Mouse (Mus musculus) neural tube, embryonic 11.5 days (tissue): ENCODE data around the gene Dhrs9. TPM values are rescaled to one million over a fixed set of nuclear protein-coding genes. Genes with fewer than 3 reads are reported as not detected.
A peak's percentile ranks its signal among the peaks of the same experiment; 100 is the strongest.

Source experiments
- ATAC-seq: fragments of 200-750 bp; cut with Nextera tagmentation; 2 replicates; pipeline ENCODE4 v1.8.0; 2017; ENCODE audit warnings: moderate number of reproducible peaks, mild to moderate bottlenecking, moderate TSS enrichment, moderate library complexity; ENCODE audit not compliant: insufficient read depth, low FRiP score, low TSS enrichment
- DNase-seq: peaks from one replicate; pipeline ENCODE4 v3.0.0-alpha.2; 2015; ENCODE audit warnings: low spot score
- H3K27ac ChIP-seq: fragments of 300-500 bp; sonication (generic); 2 replicates; pipeline ENCODE4 v1.5.1; 2014; ENCODE audit warnings: low read depth, mild to moderate bottlenecking, low read length
- H3K27me3 ChIP-seq: fragments of 300-500 bp; sonication (generic); 2 replicates; pipeline ENCODE4 v1.6.1; 2014; ENCODE audit warnings: mild to moderate bottlenecking, low read length, mixed read lengths; ENCODE audit not compliant: control insufficient read depth, insufficient read depth
- H3K36me3 ChIP-seq: fragments of 300-500 bp; sonication (generic); 2 replicates; pipeline ENCODE4 v1.6.1; 2014; ENCODE audit warnings: mild to moderate bottlenecking, low read length, moderate library complexity, mixed read lengths; ENCODE audit not compliant: control insufficient read depth, insufficient read depth
- H3K4me1 ChIP-seq: fragments of 300-500 bp; sonication (generic); 2 replicates; pipeline ENCODE4 v1.6.1; 2014; ENCODE audit warnings: low read length, mixed read lengths; ENCODE audit not compliant: control insufficient read depth, insufficient read depth
- H3K4me2 ChIP-seq: fragments of 300-500 bp; sonication (generic); 2 replicates; pipeline ENCODE4 v1.6.1; 2014; ENCODE audit warnings: low read depth, mild to moderate bottlenecking, moderate library complexity
- H3K4me3 ChIP-seq: fragments of 300-500 bp; sonication (generic); 2 replicates; pipeline ENCODE4 v1.5.1; 2014; ENCODE audit warnings: low read depth, low read length
- H3K9ac ChIP-seq: fragments of 300-500 bp; sonication (generic); 2 replicates; pipeline ENCODE4 v1.6.1; 2014; ENCODE audit warnings: mild to moderate bottlenecking, low read length
- H3K9me3 ChIP-seq: fragments of 300-500 bp; sonication (generic); 2 replicates; pipeline ENCODE4 v1.6.1; 2016; ENCODE audit warnings: low read length; ENCODE audit not compliant: control insufficient read depth
- WGBS: fragments of 180-500 bp; shearing (Covaris S2); extraction: QIAGEN DNeasy Blood & Tissue Kit; methylation state at CpG from one replicate; pipeline ENCODE4 v1.1.7; 2014; 5-methylcytosine and 5-hydroxymethylcytosine counted together
- polyA plus RNA-seq: library from polyadenylated mRNA; unstranded; fragments of >200 nt; fragmentation: Nextera tagmentation; extraction: Ambion mirVana; gene quantifications from 2 replicates; pipeline ENCODE4 v1.2.1, GENCODE M21; 2014

Gene Dhrs9
- polyA plus RNA-seq, 1 experiment from 2014 or later = not detected

GRCm38 (mm10) chr2:69381740-69382139, 1.5 kb downstream of the Dhrs9 start:
- Histone ChIP-seq H3K4me3 (no peak overlapping the region), H3K27me3 (no peaks in the 10 kb centered on the region), H3K4me1 (no peaks in the 10 kb centered on the region), H3K27ac (no peak overlapping the region), H3K36me3 (no peaks in the 10 kb centered on the region), H3K9me3 (no peaks in the 10 kb centered on the region), H3K9ac (no peak overlapping the region), H3K4me2 (no peak overlapping the region)
- WGBS = 48% methylated on average over 8 of the region's 8 CpGs
- DNase-seq = peak; percentile 14
- ATAC-seq = no peak

DNA sequence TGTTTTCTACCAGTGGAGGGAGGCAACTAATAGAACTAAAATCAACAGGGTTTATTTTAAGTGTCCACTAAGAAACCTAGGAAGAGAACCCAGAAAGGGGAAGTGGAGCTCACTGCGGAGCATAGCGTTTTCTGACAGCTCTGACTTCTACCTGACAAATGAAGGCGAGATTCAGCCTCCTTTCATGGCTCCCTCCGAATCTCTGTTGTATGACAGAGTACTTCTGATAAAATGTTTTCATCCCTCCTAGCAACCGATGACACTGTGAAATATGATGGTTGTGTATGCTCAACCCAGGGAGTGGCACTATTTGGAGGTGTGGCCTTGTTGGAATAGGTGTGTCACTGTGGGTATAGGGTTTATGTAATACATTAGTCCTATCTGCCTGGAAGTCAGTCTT, 2.6 kb downstream of the Dhrs9 start:
- Histone ChIP-seq H3K27ac (no peak overlapping the region), H3K4me3 (no peak overlapping the region), H3K27me3 (no peaks in the 10 kb centered on the region), H3K4me1 (no peaks in the 10 kb centered on the region), H3K4me2 (no peak overlapping the region), H3K9me3 (no peaks in the 10 kb centered on the region), H3K9ac (no peak overlapping the region), H3K36me3 (no peaks in the 10 kb centered on the region)
- ATAC-seq (no peak), DNase-seq (no peak)
- WGBS = 87% methylated on average over 5 of the region's 5 CpGs

GRCm38 (mm10) chr2:69386118-69386871, 6.0 kb downstream of the Dhrs9 start:
- DNase-seq (no peak), ATAC-seq (no peak)
- no peaks in the 10 kb centered on the region for H3K9me3 ChIP-seq
- no peak overlapping the region for H3K4me3 ChIP-seq
- H3K4me1 ChIP-seq = no peaks in the 10 kb centered on the region
- H3K27ac ChIP-seq = no peak overlapping the region
- WGBS = 80% methylated on average over 3 of the region's 3 CpGs
- H3K9ac ChIP-seq = no peak overlapping the region
- H3K36me3 ChIP-seq = no peaks in the 10 kb centered on the region
- no peaks in the 10 kb centered on the region for H3K27me3 ChIP-seq
- H3K4me2 ChIP-seq = no peak overlapping the region

DNA sequence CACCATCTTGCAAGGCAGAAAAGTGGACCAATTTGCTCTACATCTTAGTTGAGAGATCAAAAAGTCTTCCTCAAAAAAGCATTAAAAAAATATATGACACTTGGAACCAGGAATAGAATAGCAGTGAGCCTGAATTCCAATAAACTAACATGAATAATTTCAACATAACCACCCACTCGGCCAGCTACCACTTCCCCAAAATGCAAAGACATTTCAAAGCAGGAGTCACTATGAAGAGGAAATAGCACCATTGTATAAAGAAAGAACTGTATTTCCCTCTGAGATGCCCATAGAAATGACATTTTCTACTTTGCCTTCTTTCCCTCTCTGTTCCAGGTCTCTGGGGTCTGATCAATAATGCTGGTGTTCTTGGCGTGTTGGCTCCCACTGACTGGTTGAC, 13.7 kb downstream of the Dhrs9 start:
- no peak overlapping the region for H3K4me3 ChIP-seq
- no peaks in the 10 kb centered on the region for H3K4me1 ChIP-seq
- H3K9me3 ChIP-seq = no peaks in the 10 kb centered on the region
- no peak for ATAC-seq
- DNase-seq = no peak
- WGBS = 88% methylated on average over 2 of the region's 2 CpGs
- no peak overlapping the region for H3K4me2 ChIP-seq
- H3K27me3 ChIP-seq = no peaks in the 10 kb centered on the region
- no peak overlapping the region for H3K9ac ChIP-seq
- H3K27ac ChIP-seq = no peak overlapping the region
- H3K36me3 ChIP-seq = no peaks in the 10 kb centered on the region

DNA sequence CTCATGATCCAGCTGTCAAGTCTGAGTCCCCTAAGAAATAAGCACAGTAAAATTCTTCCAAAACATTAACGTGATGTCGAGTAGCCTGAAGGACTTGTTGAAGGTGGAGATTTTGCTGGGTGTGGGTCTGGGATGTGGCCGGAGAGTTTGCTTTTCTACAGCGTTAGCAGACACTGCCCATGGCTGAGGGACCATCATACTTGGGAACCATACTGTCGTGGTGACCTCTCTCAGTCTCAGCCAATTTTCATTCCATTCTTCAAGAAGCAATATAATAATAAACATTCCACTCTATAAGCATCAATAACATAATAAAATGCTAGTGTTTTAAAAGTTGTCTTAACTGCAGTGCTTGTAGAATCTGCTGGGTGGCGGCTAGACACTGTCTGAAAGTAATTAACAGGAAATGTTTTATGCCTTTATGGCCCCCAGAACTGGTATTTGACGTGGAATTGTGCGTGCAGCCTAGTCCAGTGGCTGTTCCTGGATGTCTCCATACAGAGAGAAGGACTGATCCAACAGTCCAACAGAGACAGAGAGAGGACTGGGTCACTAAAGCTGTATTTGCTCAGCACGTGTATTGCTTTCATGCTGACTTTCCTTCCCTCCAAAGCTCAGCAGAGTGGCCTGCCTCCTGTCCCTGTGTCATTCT, 15.5 kb downstream of the Dhrs9 start:
- no peaks in the 10 kb centered on the region for H3K27me3 ChIP-seq
- H3K4me2 ChIP-seq = no peak overlapping the region
- H3K36me3 ChIP-seq = no peaks in the 10 kb centered on the region
- 42% methylated on average over 9 of the region's 9 CpGs for WGBS
- no peak overlapping the region for H3K9ac ChIP-seq
- DNase-seq (no peak), ATAC-seq (no peak)
- H3K27ac ChIP-seq = no peak overlapping the region
- H3K4me1 ChIP-seq = no peaks in the 10 kb centered on the region
- H3K9me3 ChIP-seq = no peaks in the 10 kb centered on the region
- no peak overlapping the region for H3K4me3 ChIP-seq

DNA sequence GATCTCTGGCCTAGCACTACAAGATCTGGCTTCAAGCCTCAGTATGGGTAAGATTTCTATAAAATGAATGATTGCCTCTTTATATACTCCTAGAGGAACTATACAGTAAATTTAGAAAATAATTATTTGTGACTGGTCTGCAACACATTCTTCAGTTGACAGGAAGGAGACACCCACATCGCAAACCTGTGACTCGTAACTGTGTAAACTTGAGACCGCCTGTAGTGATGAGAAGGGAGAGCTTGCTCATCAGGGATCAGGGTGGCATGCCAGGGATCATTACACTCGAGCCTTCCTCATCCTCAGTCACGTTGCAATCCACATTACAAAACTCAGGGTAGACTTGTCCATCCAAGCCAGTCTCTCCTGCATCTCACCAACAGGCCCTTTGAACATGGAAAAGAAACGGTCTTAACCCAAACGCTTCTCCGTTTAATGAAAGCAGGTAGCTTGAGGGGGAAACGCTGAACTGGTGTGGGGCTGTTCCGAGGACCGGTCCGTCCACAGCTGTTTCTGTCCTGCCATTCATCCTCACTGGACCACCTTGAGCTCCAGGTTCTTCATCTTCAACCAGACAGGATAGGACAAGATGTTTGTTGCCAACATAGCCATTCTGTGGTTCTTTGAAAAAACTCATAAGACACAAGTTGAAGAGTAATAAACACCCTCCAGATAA, 16.7 kb downstream of the Dhrs9 start:
- Histone ChIP-seq H3K4me2 (no peak overlapping the region), H3K9ac (no peak overlapping the region), H3K27me3 (no peaks in the 10 kb centered on the region), H3K27ac (no peak overlapping the region), H3K4me1 (no peaks in the 10 kb centered on the region), H3K9me3 (no peaks in the 10 kb centered on the region), H3K36me3 (no peaks in the 10 kb centered on the region), H3K4me3 (no peak overlapping the region)
- no peak for DNase-seq
- WGBS = 86% methylated on average over 12 of the region's 12 CpGs
- no peak for ATAC-seq

DNA sequence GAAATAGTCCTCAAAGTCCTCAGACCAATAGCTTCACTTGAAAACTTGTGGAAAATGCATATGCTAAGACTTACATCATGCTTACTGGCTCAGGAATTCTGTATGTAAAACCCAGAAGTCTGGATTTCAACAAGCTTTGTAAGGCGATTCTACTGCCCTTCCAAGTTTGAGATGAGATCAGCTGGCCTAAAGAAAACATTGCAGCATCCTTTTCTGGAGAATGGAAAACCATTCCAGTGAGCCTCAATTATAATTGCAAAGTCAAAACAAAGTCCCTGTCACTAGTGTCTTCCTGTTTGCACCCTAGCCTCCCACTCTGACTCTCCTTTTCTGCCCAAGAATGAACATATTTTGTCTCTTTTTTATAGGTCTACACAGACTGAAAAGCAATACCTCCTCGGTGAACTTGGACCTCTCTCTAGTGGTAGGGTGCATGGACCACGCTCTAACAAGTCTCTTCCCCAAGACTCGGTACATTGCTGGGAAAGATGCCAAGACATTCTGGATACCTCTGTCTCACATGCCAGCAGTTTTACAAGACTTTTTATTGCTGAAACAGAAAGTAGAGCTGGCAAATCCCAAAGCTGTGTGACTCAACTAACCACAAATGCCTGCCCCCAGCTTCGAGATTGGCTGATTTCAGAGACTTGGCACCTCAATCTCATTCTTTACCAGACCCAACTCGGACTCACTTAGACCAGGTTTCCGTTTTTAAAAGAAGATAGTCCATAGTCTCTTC, 20.8 kb downstream of the Dhrs9 start:
- Histone ChIP-seq H3K4me3 (no peak overlapping the region), H3K27me3 (no peaks in the 10 kb centered on the region), H3K4me1 (no peaks in the 10 kb centered on the region), H3K27ac (no peak overlapping the region), H3K4me2 (no peak overlapping the region), H3K9ac (no peak overlapping the region), H3K9me3 (no peaks in the 10 kb centered on the region), H3K36me3 (no peaks in the 10 kb centered on the region)
- ATAC-seq = no peak
- 87% methylated on average over 7 of the region's 7 CpGs for WGBS
- DNase-seq = no peak

- DNase-seq = no peak
- no peaks in the 10 kb centered on the region for H3K27me3 ChIP-seq
- ATAC-seq = no peak
- H3K27ac ChIP-seq = no peak overlapping the region
- H3K4me3 ChIP-seq = no peak overlapping the region
- H3K4me2 ChIP-seq = no peak overlapping the region
- WGBS = 93% methylated on average over 6 of the region's 6 CpGs
- H3K36me3 ChIP-seq = no peaks in the 10 kb centered on the region
- H3K9ac ChIP-seq = no peak overlapping the region
- no peaks in the 10 kb centered on the region for H3K4me1 ChIP-seq
- H3K9me3 ChIP-seq = no peaks in the 10 kb centered on the region
Observed at GRCm38 (mm10) chr2:69401891-69402290, 21.6 kb downstream of the Dhrs9 start.
